8 mouse cellular contexts compared by ENCODE assay signal in the genomic region with DNA sequence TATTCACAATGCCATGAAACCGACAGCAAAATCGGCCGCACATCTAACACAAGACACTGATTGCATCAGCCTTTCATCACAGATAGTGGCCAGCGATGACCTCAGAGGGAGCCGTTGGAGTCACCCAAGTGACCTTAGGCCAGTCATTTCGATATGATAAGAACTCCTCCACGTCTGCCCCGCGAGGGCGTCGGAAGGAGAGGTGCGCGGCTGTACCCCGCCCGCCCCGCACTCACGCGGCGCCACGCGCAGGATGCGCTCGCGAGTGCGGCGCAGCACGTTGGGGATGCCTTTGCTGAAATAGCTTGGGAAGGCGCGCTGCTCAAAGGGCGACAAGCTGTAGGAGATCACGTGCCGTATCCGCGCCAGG. TPM values are rescaled to one million over a fixed set of nuclear protein-coding genes. Genes with fewer than 3 reads are reported as not detected.
DNase-seq lines count a peak whose midpoint lies in the region; ATAC-seq and TF ChIP-seq lines count a peak whose summit lies in the region.

No protein-coding gene starts in this region.

- H3K27me3 ChIP-seq in kidney, postnatal 0 days (ENCODE audit: insufficient read depth, low read length) = no peaks in the 10 kb centered on the region
- H3K27me3 ChIP-seq in forebrain, embryonic 16.5 days (replicated peaks; ENCODE audit: control insufficient read depth, insufficient read depth, low read length) = no peaks in the 10 kb centered on the region

- peak overlapping the region; percentile 92 for H3K4me3 ChIP-seq in kidney, postnatal 0 days (replicated peaks; ENCODE audit: low read depth, low read length)
- peak overlapping the region; percentile 85 for H3K4me3 ChIP-seq in forebrain, embryonic 16.5 days (replicated peaks; ENCODE audit: low read length)

- peak; percentile 19 for ATAC-seq in kidney, postnatal 0 days (replicated peaks; ENCODE audit: low FRiP score, low read depth)
- ATAC-seq in forebrain, embryonic 16.5 days = peak; percentile 60; the same call in 1 of the 2 replicates

- DNase-seq in kidney, postnatal 0 days (ENCODE audit: low spot score) = no peak
- no peak for DNase-seq in kidney, postnatal 10 days
- DNase-seq in adrenal gland, postnatal 14 days = peak; percentile 75
- peak; percentile 29 for DNase-seq in lung, postnatal 14 days
- no peak for DNase-seq in cerebellum, postnatal 10 days
- no peak for DNase-seq in retina, postnatal 1 day
- DNase-seq in testis, postnatal 10 days (ENCODE audit: low spot score) = no peak

- peak overlapping the region; percentile 87 for H3K4me2 ChIP-seq in kidney, postnatal 0 days (ENCODE audit: low read length)
- H3K4me2 ChIP-seq in forebrain, embryonic 16.5 days (ENCODE audit: low read length) = peak overlapping the region; percentile 91

- under 1% methylated on average over 34 of the region's 34 CpGs for WGBS in kidney, postnatal 0 days
- WGBS in forebrain, embryonic 16.5 days = under 1% methylated on average over 34 of the region's 34 CpGs

- TF ChIP-seq CTCF in kidney, postnatal 0 days (IDR thresholded peaks at IDR 0.05; ENCODE audit: low read depth) = no peak

- H3K4me1 ChIP-seq in kidney, postnatal 0 days (replicated peaks; ENCODE audit: insufficient read depth, low read length) = peaks cover 7% of the 10 kb centered on the region
- peaks cover 15% of the 10 kb centered on the region for H3K4me1 ChIP-seq in forebrain, embryonic 16.5 days (replicated peaks; ENCODE audit: control insufficient read depth, insufficient read depth, low read length)

- H3K36me3 ChIP-seq in kidney, postnatal 0 days (ENCODE audit: insufficient read depth, low read length) = 0 out of 2 replicates have a peak, but pooled peaks cover 4% of the 10 kb centered on the region
- peaks cover 6% of the 10 kb centered on the region; the same call in 1 of the 2 replicates for H3K36me3 ChIP-seq in forebrain, embryonic 16.5 days (ENCODE audit: control insufficient read depth, insufficient read depth)

- H3K9ac ChIP-seq in kidney, postnatal 0 days (ENCODE audit: low read depth, low read length) = peak overlapping the region; percentile 93
- peak overlapping the region; percentile 88 for H3K9ac ChIP-seq in forebrain, embryonic 16.5 days (replicated peaks; ENCODE audit: low read depth, low read length)

- H3K9me3 ChIP-seq in kidney, postnatal 0 days (replicated peaks; ENCODE audit: low read length) = no peaks in the 10 kb centered on the region
- no peaks in the 10 kb centered on the region for H3K9me3 ChIP-seq in forebrain, embryonic 16.5 days (ENCODE audit: control insufficient read depth, low read length)

- H3K27ac ChIP-seq in kidney, postnatal 0 days = peak overlapping the region; percentile 88
- H3K27ac ChIP-seq in forebrain, embryonic 16.5 days (ENCODE audit: low read length) = peak overlapping the region; percentile 73

RNA-seq across cellular contexts. Expression of a gene that starts 0.3 kb away (rescaled TPM):
- polyA plus RNA-seq in kidney, postnatal 0 days (2015; fragmentation: Nextera tagmentation; extraction: Ambion mirVana) = 1,154 and 1,231 TPM in 2 replicates
- total RNA-seq in adrenal gland, postnatal 14 days (2021) = 1,722 and 1,730 TPM in 2 replicates
- 552 and 555 TPM in 2 replicates for polyA plus RNA-seq in forebrain, embryonic 16.5 days (2015; fragmentation: Nextera tagmentation; extraction: Ambion mirVana)

RNA-seq across cellular contexts. Expression of a gene that starts 0.5 kb away (rescaled TPM):
- 0.57 and 1.0 TPM in 2 replicates for polyA plus RNA-seq in kidney, postnatal 0 days (2015; fragmentation: Nextera tagmentation; extraction: Ambion mirVana)
- 1.2 and 3.6 TPM in 2 replicates for total RNA-seq in adrenal gland, postnatal 14 days (2021)
- polyA plus RNA-seq in forebrain, embryonic 16.5 days (2015; fragmentation: Nextera tagmentation; extraction: Ambion mirVana) = 3.9 and 4.7 TPM in 2 replicates

RNA-seq across cellular contexts. Expression of a gene that starts 7.3 kb away (rescaled TPM):
- polyA plus RNA-seq in kidney, postnatal 0 days (2015; fragmentation: Nextera tagmentation; extraction: Ambion mirVana) = 0.24 and 0.28 TPM in 2 replicates
- total RNA-seq in adrenal gland, postnatal 14 days (2021) = 0.79 and 17.6 TPM in 2 replicates
- not detected in 2 replicates for polyA plus RNA-seq in forebrain, embryonic 16.5 days (2015; fragmentation: Nextera tagmentation; extraction: Ambion mirVana)

RNA-seq across cellular contexts. Expression of a gene that starts 26.6 kb away (rescaled TPM):
- 0.08 and 0.14 TPM in 2 replicates for polyA plus RNA-seq in kidney, postnatal 0 days (2015; fragmentation: Nextera tagmentation; extraction: Ambion mirVana)
- total RNA-seq in adrenal gland, postnatal 14 days (2021) = not detected in 2 replicates
- not detected in 2 replicates for polyA plus RNA-seq in forebrain, embryonic 16.5 days (2015; fragmentation: Nextera tagmentation; extraction: Ambion mirVana)

RNA-seq across cellular contexts. Expression of a gene that starts 26.7 kb away (rescaled TPM):
- 1.1 and 1.2 TPM in 2 replicates for polyA plus RNA-seq in kidney, postnatal 0 days (2015; fragmentation: Nextera tagmentation; extraction: Ambion mirVana)
- 3.9 and 5.7 TPM in 2 replicates for total RNA-seq in adrenal gland, postnatal 14 days (2021)
- polyA plus RNA-seq in forebrain, embryonic 16.5 days (2015; fragmentation: Nextera tagmentation; extraction: Ambion mirVana) = 2.2 and 2.7 TPM in 2 replicates

Comparison
In these comparisons a context has a peak if more than half of its experiments do, and no peak if none do; other contexts are left out.
1. DNase-seq: peak in adrenal gland, postnatal 14 days (single experiment) and lung, postnatal 14 days (single experiment); none in kidney, postnatal 0 days (single experiment), kidney, postnatal 10 days (single experiment), cerebellum, postnatal 10 days (0 of 2), retina, postnatal 1 day (single experiment) and testis, postnatal 10 days (single experiment).